Mouse (Mus musculus) intestine, embryonic 14.5 days (tissue): ENCODE measurements around the gene Dus2. TPM values are rescaled to one million over a fixed set of nuclear protein-coding genes. Genes with fewer than 3 reads are reported as not detected.
A peak's percentile ranks its signal among the peaks of the same experiment; 100 is the strongest.

ENCODE experiments used
- ATAC-seq: fragments of 200-750 bp; cut with Nextera tagmentation; replicated peaks from 2 replicates; pipeline ENCODE4 v1.8.0; 2017; ENCODE audit warnings: low read depth, moderate number of reproducible peaks, moderate TSS enrichment, moderate library complexity; ENCODE audit not compliant: low FRiP score, low TSS enrichment
- DNase-seq: peaks from one replicate; pipeline ENCODE4 v3.0.0-alpha.2; 2018; ENCODE audit warnings: low spot score
- H3K27ac ChIP-seq: fragments of 300-500 bp; sonication (generic); 2 replicates; pipeline ENCODE4 v1.5.1; 2014; ENCODE audit warnings: low read depth, mild to moderate bottlenecking, control low read depth
- H3K27me3 ChIP-seq: fragments of 300-500 bp; sonication (generic); replicated peaks from 2 replicates; pipeline ENCODE4 v1.6.1; 2014; ENCODE audit warnings: low read length, control low read depth; ENCODE audit not compliant: control insufficient read depth, insufficient read depth
- H3K36me3 ChIP-seq: fragments of 300-500 bp; sonication (generic); 2 replicates; pipeline ENCODE4 v1.6.1; 2014; ENCODE audit warnings: low read length, control low read depth; ENCODE audit not compliant: control insufficient read depth, insufficient read depth
- H3K4me1 ChIP-seq: fragments of 300-500 bp; sonication (generic); replicated peaks from 2 replicates; pipeline ENCODE4 v1.6.1; 2014; ENCODE audit warnings: low read length, control low read depth, mixed read lengths; ENCODE audit not compliant: control insufficient read depth, insufficient read depth
- H3K4me2 ChIP-seq: fragments of 300-500 bp; sonication (generic); 2 replicates; pipeline ENCODE4 v1.6.1; 2014; ENCODE audit warnings: low read length
- H3K4me3 ChIP-seq: fragments of 300-500 bp; sonication (generic); 2 replicates; pipeline ENCODE4 v1.5.1; 2014; ENCODE audit warnings: low read depth, low read length, control low read depth, mixed read lengths
- H3K9ac ChIP-seq: fragments of 300-500 bp; sonication (generic); 2 replicates; pipeline ENCODE4 v1.6.1; 2014; ENCODE audit warnings: mild to moderate bottlenecking, low read length
- H3K9me3 ChIP-seq: fragments of 300-500 bp; sonication (generic); 2 replicates; pipeline ENCODE4 v1.6.1; 2016; ENCODE audit warnings: low read length, control low read depth; ENCODE audit not compliant: control insufficient read depth
- WGBS: fragments of 180-500 bp; shearing (Covaris S2); extraction: QIAGEN DNeasy Blood & Tissue Kit; methylation state at CpG from one replicate; pipeline ENCODE4 v1.1.7; 2014; 5-methylcytosine and 5-hydroxymethylcytosine counted together
- polyA plus RNA-seq: library from polyadenylated mRNA; unstranded; fragments of >200 nt; fragmentation: Nextera tagmentation; extraction: Ambion mirVana; gene quantifications from 2 replicates; pipeline ENCODE4 v1.2.1, GENCODE M21; 2014

The Dus2 gene
- 18.3 and 18.7 TPM in 2 replicates for polyA plus RNA-seq

DNA sequence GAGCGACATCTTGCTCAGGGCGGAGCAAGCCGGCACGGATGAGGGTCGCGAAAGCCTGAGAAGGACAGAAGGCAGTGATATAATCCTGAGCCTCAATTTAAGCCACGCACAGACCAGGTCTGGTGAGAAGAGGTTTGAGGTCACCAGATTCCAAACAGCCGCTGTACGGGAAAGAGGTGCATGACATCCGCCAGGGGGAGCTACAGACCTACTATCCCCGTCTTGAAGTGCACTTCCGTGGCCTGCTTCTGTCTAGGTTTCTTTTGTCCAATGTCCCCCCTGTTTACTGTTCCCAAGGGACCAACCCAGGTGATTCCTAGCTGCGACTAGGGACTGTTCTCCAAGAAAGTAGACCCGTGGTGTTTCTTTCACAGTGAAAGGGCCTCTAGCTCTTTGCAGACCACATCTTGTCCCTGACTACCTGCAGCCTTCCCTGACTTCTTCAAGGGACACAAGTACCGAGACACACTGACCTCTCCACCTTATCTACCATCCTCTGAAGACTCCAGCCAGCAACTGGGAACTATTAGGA lies at the start of gene Dus2:
Gene Dus2 (plus strand): TSS at position 482 of the 532 bp plus-strand sequence.
- ATAC-seq, result peak; percentile 79; the same call in 1 of the 2 replicates
- Histone ChIP-seq H3K4me2 (0 out of 2 replicates have a peak within 1 kb of the TSS, but pooled peaks have one; percentile 2), H3K27me3 (no peaks in the 10 kb centered on the region), H3K9ac (no peak within 1 kb of the TSS), H3K9me3 (no peaks in the 10 kb centered on the region), H3K4me1 (0 out of 2 replicates have a peak, but pooled peaks cover 3% of the 10 kb centered on the region), H3K36me3 (no peaks in the 10 kb centered on the region), H3K4me3 (no peak within 1 kb of the TSS), H3K27ac (no peak within 1 kb of the TSS)
- 10% methylated on average over 15 of the region's 15 CpGs for WGBS
- peak; percentile 92 for DNase-seq

DNA sequence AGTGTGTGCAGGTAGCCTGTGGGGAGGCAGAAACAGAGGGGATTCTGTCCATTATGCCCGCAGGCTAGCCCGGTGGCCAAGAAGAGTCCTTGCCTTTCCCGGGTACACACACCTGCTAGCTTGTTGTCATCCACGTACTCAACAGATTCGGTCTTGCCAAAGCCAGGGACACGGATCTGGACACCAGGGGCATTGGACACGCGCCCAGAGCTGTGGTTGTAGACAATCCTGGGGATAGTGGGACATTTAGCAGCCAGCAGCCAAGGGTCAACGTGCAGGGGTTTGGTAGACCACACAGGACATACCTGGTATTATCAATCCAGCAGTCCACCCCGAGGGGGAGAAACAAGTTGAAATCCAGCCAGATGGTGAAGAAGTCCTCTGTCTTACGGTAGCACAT lies 49.1 kb upstream of the Dus2 start:
- ATAC-seq (no peak), DNase-seq (no peak)
- no peaks in the 10 kb centered on the region for H3K27me3 ChIP-seq
- no peaks in the 10 kb centered on the region for H3K9me3 ChIP-seq
- H3K4me3 ChIP-seq, result no peak overlapping the region
- H3K27ac ChIP-seq, result no peak overlapping the region
- no peak overlapping the region for H3K4me2 ChIP-seq
- H3K36me3 ChIP-seq, result peaks cover 51% of the 10 kb centered on the region
- 0 out of 2 replicates have a peak, but pooled peaks cover 5% of the 10 kb centered on the region for H3K4me1 ChIP-seq
- WGBS, result 96% methylated on average over 11 of the region's 11 CpGs
- no peak overlapping the region for H3K9ac ChIP-seq

DNA sequence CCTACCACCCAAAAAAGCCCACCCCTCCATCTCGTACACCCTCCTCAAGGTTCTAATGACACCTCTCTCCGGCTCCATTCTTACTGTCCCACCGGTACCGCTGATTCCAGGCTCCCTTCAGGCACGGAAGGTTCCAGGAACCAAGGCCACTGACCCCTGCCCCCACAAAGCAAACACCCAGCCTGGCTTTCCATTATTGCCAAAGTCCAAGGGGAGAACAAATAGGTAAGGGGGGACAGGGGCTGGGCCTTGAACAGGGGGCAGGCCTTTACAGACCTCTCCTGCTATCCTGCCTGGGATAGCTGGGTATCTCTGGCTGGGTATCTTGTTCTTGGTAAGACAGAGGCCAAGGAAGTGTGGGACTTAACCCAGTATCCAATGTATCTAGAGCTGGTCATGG lies 48.6 kb upstream of the Dus2 start:
- Histone ChIP-seq H3K9me3 (no peaks in the 10 kb centered on the region), H3K4me3 (no peak overlapping the region), H3K4me1 (0 out of 2 replicates have a peak, but pooled peaks cover 5% of the 10 kb centered on the region), H3K9ac (no peak overlapping the region), H3K27ac (no peak overlapping the region), H3K36me3 (peaks cover 56% of the 10 kb centered on the region), H3K4me2 (no peak overlapping the region), H3K27me3 (no peaks in the 10 kb centered on the region)
- DNase-seq (no peak), ATAC-seq (no peak)
- 92% methylated on average over 5 of the region's 5 CpGs for WGBS

DNA sequence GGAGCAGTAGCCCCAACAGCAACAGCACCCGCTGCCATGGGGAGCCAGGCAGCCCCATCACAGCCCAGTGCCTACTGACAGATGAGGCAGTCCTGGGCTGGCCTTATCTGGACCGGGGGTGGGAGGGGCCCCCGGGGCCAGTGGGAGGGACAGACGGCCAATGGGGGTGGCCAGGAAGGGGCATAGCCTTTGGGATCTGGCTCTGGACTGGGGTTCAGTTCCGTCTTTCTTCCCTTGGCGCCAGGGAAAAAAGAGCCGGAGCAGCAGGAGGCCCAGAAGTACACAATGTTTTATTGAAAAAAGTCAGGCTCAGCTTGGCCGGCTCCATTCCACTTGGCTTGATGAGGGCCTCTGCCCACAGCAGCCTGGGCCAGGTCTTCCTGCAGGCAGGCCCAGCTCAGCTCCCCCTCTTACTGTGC lies 47.8 kb upstream of the Dus2 start, which contains the start of gene Lcat:
Gene Lcat (minus strand): TSS at position 62 of the 419 bp plus-strand sequence.
- Histone ChIP-seq H3K9me3 (no peaks in the 10 kb centered on the region), H3K36me3 (peaks cover 64% of the 10 kb centered on the region), H3K4me1 (0 out of 2 replicates have a peak, but pooled peaks cover under 1% of the 10 kb centered on the region), H3K4me3 (no peak within 1 kb of the TSS), H3K27me3 (no peaks in the 10 kb centered on the region), H3K9ac (no peak within 1 kb of the TSS), H3K27ac (no peak within 1 kb of the TSS), H3K4me2 (no peak within 1 kb of the TSS)
- no peak for ATAC-seq
- WGBS, result 83% methylated on average over 8 of the region's 8 CpGs
- DNase-seq, result no peak

DNA sequence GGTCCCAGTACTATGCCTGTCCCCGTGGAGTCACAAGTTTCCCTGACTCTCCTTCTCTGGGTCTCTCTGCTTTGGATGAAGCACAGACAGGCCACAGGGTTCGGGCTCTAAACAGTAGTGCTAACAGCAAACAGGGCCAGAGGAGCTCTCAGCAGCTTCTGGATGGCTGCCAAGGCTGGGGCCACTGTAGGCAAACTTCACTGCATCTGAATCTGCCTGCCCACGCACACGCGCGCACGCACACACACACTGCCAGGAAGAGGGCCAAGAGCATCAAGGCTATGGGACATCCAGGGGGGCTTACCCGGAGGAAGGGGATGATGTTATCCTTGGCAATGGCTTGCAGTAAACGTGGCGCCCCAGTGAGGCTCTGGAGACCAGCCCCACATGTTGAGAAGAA lies 41.8 kb upstream of the Dus2 start:
- no peak overlapping the region for H3K27ac ChIP-seq
- peaks cover 89% of the 10 kb centered on the region for H3K36me3 ChIP-seq
- WGBS, result 67% methylated on average over 10 of the region's 10 CpGs
- no peaks in the 10 kb centered on the region for H3K27me3 ChIP-seq
- H3K9ac ChIP-seq, result no peak overlapping the region
- no peak overlapping the region for H3K4me2 ChIP-seq
- H3K4me3 ChIP-seq, result no peak overlapping the region
- ATAC-seq (no peak), DNase-seq (peak; percentile 55)
- H3K4me1 ChIP-seq, result no peaks in the 10 kb centered on the region; the same call in 1 of the 2 replicates
- no peaks in the 10 kb centered on the region for H3K9me3 ChIP-seq

DNA sequence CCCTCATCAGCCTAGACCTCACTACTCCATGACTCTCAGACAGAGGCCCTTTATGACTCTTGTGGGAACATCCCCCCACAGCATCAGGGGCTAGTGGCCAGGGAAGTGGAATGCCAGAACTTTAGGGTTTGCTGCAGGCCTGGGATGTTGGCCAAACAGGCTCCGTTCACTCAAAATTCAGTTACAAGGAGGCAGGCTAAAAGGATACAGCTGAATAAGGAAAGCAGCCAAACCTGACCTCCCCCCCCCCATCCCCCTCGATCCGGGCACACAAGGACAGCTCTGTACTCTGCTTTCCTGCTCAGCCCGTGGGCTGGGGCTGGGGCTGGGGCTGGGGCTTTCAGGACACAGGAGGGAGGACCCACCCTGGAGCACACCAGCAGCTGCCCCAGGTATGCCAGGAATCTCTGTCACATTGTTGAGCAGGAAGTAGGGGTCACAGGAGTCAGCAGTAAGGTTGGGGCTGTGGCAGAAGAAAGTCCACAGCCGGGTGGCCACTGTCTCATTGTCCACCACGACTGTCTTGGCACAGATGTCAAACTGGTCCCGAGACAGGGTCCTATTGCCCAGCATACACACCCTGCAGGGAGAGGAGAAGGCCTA lies 40.0 kb upstream of the Dus2 start:
- Histone ChIP-seq H3K4me3 (no peak overlapping the region), H3K4me1 (no peaks in the 10 kb centered on the region; the same call in 1 of the 2 replicates), H3K27ac (no peak overlapping the region), H3K9ac (no peak overlapping the region), H3K36me3 (peaks cover 87% of the 10 kb centered on the region), H3K9me3 (no peaks in the 10 kb centered on the region), H3K27me3 (no peaks in the 10 kb centered on the region), H3K4me2 (no peak overlapping the region)
- 39% methylated on average over 7 of the region's 7 CpGs for WGBS
- ATAC-seq, result no peak
- no peak for DNase-seq

DNA sequence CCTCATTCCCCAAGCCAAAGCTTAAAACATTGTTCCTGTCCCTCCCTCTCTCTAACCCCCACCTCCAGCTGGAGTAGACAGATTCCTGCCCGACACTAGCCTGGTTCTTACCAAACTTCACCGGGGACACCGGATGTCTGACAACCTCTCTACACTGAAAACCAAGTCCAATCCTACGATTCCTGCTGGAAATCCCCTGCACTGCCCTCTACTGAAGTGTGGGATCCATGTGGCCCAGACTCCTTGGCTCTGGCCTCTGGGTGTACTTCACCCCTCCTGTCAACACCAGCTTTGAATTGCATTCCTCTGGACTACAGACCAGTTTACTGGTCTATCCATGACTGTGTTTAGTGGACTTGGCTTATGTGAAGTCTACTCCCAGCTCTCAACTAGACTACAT lies 34.6 kb upstream of the Dus2 start:
- Histone ChIP-seq H3K36me3 (peaks cover 67% of the 10 kb centered on the region), H3K9me3 (no peaks in the 10 kb centered on the region), H3K4me2 (no peak overlapping the region), H3K4me3 (no peak overlapping the region), H3K9ac (no peak overlapping the region), H3K27me3 (no peaks in the 10 kb centered on the region), H3K4me1 (no peaks in the 10 kb centered on the region), H3K27ac (no peak overlapping the region)
- ATAC-seq (no peak), DNase-seq (no peak)
- WGBS, result 92% methylated on average over 4 of the region's 4 CpGs

DNA sequence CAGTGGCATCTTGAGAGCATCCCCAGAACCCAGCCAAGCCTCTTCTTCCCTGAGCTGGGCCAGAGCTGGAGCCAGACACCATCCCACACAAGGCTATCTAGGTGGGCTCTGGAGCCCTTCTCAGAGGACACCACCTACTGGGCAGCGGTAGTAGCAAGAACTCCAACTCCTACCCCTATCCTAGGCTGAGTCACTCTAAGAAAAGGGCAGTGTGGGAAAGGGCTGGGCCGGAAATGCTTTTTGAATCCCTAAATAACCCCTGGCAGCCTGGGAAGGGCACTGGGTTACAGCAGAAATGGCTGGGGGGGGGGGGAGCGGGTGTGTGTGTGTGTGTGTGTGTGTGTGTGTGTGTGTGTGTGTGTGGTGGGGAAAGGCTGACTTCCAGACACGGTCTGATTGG lies 33.3 kb upstream of the Dus2 start:
- H3K9me3 ChIP-seq, result no peaks in the 10 kb centered on the region
- H3K4me2 ChIP-seq, result no peak overlapping the region
- no peak for DNase-seq
- no peak overlapping the region for H3K27ac ChIP-seq
- H3K9ac ChIP-seq, result no peak overlapping the region
- peaks cover 57% of the 10 kb centered on the region for H3K36me3 ChIP-seq
- no peaks in the 10 kb centered on the region for H3K27me3 ChIP-seq
- H3K4me3 ChIP-seq, result no peak overlapping the region
- ATAC-seq, result no peak
- WGBS, result 73% methylated on average over 3 of the region's 4 CpGs
- H3K4me1 ChIP-seq, result no peaks in the 10 kb centered on the region

DNA sequence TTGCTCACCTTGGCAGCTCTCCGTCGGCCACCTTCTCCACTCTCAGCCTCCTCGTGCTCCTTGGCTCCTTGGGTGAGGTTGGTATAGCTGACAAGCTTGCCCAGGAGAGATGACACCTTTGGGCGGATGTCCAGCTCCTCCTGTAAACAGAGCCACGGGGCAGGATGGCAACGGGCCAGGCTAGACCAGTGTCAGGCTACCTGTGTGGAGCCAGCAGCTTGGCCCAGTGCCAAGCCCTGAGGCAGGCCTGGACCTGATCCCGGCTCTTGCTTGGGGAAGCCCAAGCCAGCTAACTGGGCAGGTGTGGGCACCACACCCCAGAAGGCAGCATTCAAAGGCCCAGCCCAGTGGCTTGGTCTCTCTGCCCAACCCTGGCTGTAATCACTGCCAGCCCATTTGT lies 31.8 kb upstream of the Dus2 start:
- H3K4me1 ChIP-seq, result peaks cover 6% of the 10 kb centered on the region
- H3K27me3 ChIP-seq, result no peaks in the 10 kb centered on the region
- no peak overlapping the region for H3K27ac ChIP-seq
- 85% methylated on average over 7 of the region's 7 CpGs for WGBS
- H3K9ac ChIP-seq, result no peak overlapping the region
- ATAC-seq, result no peak
- peaks cover 42% of the 10 kb centered on the region for H3K36me3 ChIP-seq
- H3K4me2 ChIP-seq, result no peak overlapping the region
- no peak overlapping the region for H3K4me3 ChIP-seq
- H3K9me3 ChIP-seq, result no peaks in the 10 kb centered on the region
- no peak for DNase-seq
